Mouse (Mus musculus) small intestine, adult 2 months (tissue): ENCODE data around the gene Mmp25.

ENCODE experiments used
- CTCF ChIP-seq: fragments of 200-500 bp; IDR thresholded peaks from 2 replicates; pipeline ENCODE4 v1.5.1; 2012; ENCODE audit warnings: low read depth, mild to moderate bottlenecking, control low read depth, inconsistent platforms, low read length, moderate library complexity, mixed read lengths; ENCODE audit not compliant: insufficient replicate concordance, insufficient read length; ENCODE audit errors: extremely low read depth
- POLR2A ChIP-seq: fragments of 200-500 bp; IDR thresholded peaks from 2 replicates; pipeline ENCODE4 v1.6.1; 2012; ENCODE audit warnings: low read depth, mild to moderate bottlenecking, control low read depth, inconsistent platforms, low read length, moderate library complexity

DNA sequence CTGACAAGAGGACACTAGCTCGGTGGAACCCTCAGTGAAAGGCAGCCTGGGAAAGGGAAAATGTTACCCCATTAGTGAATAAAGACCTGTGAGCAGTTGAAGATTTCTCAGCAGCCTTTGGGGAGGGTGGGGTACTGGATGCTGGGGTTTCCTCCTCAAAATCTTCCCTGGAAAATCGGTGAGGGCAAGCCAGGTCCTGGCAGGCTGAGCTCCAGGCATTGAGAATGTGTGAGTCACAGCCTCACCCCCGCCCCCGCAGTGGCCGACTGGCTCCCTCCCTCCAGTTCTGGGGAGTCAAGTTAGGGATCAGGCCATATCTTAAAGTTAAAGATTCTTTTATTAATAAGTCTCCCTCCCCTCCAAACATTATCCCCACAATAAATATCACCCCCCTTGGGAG, 30.1 kb upstream of the Mmp25 start:
- no peak for TF ChIP-seq CTCF
- no peak for TF ChIP-seq POLR2A
